Mouse (Mus musculus) neutrophil, adult 5-6 weeks (primary cell): ENCODE measurements around the gene Tmem53. TPM values are rescaled to one million over a fixed set of nuclear protein-coding genes. Genes with fewer than 3 reads are reported as not detected.

Experiments
- ATAC-seq: fragments of 151-379, 151-347 bp; 2 replicates; pipeline ENCODE4 v1.8.0; 2017; ENCODE audit warnings: mild to moderate bottlenecking, moderate TSS enrichment; ENCODE audit not compliant: insufficient number of reproducible peaks, poor library complexity, low FRiP score, severe bottlenecking; ENCODE audit errors: extremely low read depth
- total RNA-seq: library from RNA; stranded (forward); fragments of 200-1000 nt; gene quantifications from 2 replicates; pipeline ENCODE4 v1.2.3, GENCODE M21; 2017

Tmem53 gene
- total RNA-seq, 1 experiment from 2014 or later: not detected

GRCm38 (mm10) chr4:117304239-117305025 is 52.7 kb downstream of the Tmem53 start:
- no peak for ATAC-seq

GRCm38 (mm10) chr4:117305461-117305860 is 53.7 kb downstream of the Tmem53 start:
- ATAC-seq: no peak

- ATAC-seq: no peak
Measured at GRCm38 (mm10) chr4:117307270-117307669, 55.5 kb downstream of the Tmem53 start.

- ATAC-seq: no peak
Measured at GRCm38 (mm10) chr4:117309427-117309826, 57.7 kb downstream of the Tmem53 start.

GRCm38 (mm10) chr4:117311891-117312290 is 60.1 kb downstream of the Tmem53 start:
- no peak for ATAC-seq

GRCm38 (mm10) chr4:117312416-117313084 is 60.8 kb downstream of the Tmem53 start:
- ATAC-seq: no peak

- ATAC-seq: no peak
Measured at GRCm38 (mm10) chr4:117313085-117313424, 61.3 kb downstream of the Tmem53 start.

- no peak for ATAC-seq
Measured at GRCm38 (mm10) chr4:117314849-117315500, 63.2 kb downstream of the Tmem53 start.

GRCm38 (mm10) chr4:117316800-117317199 is 65.0 kb downstream of the Tmem53 start:
- ATAC-seq: no peak

GRCm38 (mm10) chr4:117317701-117318190 is 66.0 kb downstream of the Tmem53 start:
- ATAC-seq: no peak

Other genes with a start within 250 kb of the Tmem53 start
- 12.8 and 24.6 TPM in 2 replicates for gene Eif2b3, start 232.5 kb upstream of the Tmem53 start, total RNA-seq
- gene Ptch2, start 155.9 kb upstream of the Tmem53 start, total RNA-seq: 0.35 TPM in 1 of 2 replicates, not detected in the other
- gene Btbd19, start 126.2 kb upstream of the Tmem53 start, total RNA-seq: 58.1 and 59.0 TPM in 2 replicates
- gene Tctex1d4, start 125.2 kb upstream of the Tmem53 start, total RNA-seq: 0.61 TPM in 1 of 2 replicates, not detected in the other
- 24.2 and 25.4 TPM in 2 replicates for gene Plk3, start 118.0 kb upstream of the Tmem53 start, total RNA-seq
- 1,061 and 1,103 TPM in 2 replicates for gene Rps8, start 95.7 kb upstream of the Tmem53 start, total RNA-seq
- gene Kif2c, start 69.3 kb upstream of the Tmem53 start, total RNA-seq: 0.35 TPM in 1 of 2 replicates, not detected in the other
- not detected in 2 replicates for gene Armh1, start 174 bp downstream of the Tmem53 start, total RNA-seq
- gene Rnf220, start 245.1 kb downstream of the Tmem53 start, total RNA-seq: 101 and 108 TPM in 2 replicates